In the genomic region with DNA sequence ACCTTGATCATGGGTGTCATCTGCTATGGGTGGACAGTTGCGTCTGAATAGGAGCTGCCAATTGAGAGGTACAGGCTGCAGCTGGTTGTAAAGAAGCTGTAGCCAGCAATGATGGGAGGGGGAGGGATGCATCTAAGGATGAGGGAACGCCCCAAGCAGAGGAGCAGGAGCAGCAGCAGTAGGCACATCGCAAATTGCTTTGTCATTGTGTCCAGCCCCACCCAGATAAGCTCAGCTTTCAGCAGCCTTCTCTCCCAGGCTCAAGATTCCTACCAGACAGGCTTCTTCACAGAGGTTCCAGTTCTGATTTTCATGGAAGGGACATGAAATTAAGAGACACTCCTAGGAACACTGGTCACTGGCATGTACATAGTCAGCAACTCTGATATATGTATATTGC, we compare ENCODE assay signal across 1 mouse cellular context.
TF ChIP-seq lines count a peak whose summit lies in the region.

No protein-coding gene starts in this region.

TF ChIP-seq in MEL, 35 proteins besides CTCF, POLR2A, EP300 and RAD21 (continued from another document):
- peak; percentile 62 for TF ChIP-seq GATA1 (IDR thresholded peaks at IDR 0.05; ENCODE audit: low read depth, low read length)
